Mouse (Mus musculus): ENCODE measurements around the gene Rapgef4. TPM values are rescaled to one million over a fixed set of nuclear protein-coding genes. Genes with fewer than 3 reads are reported as not detected.
A peak's percentile ranks its signal among the peaks of the same experiment; 100 is the strongest.

Gene Rapgef4
- polyA plus RNA-seq, 1 experiment from 2014 or later, result 4.4 TPM

DNA sequence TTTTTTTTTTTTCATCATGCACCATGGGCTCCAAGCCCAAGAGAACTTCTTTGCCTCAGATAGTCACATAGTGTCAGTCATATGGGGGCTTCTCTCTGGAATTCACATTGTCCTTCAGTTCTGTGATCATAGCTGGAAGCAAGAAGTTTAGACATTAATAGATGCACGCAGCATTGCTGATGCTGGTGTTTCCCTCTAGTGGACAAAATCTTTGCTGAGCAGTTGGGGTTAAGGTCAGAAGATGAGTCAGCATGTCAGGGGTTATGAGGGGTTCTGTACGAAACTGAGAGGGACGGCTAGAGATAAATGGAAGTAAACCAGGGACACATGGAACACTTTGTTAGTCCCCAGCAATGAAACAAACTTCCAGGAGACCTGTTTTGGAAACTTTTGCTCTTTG is 216.0 kb downstream of the Rapgef4 start:
- Histone ChIP-seq H3K9ac (replicated peaks; ENCODE audit: low read depth, low read length) (no peak overlapping the region), H3K4me2 (replicated peaks; ENCODE audit: low read depth, low read length) (no peak overlapping the region), H3K36me3 (ENCODE audit: control insufficient read depth, insufficient read depth, low read length) (no peaks in the 10 kb centered on the region), H3K4me1 (ENCODE audit: control insufficient read depth, insufficient read depth, low read length) (no peaks in the 10 kb centered on the region), H3K27ac (ENCODE audit: low read length) (no peak overlapping the region), H3K9me3 (ENCODE audit: control insufficient read depth, low read depth, low read length) (no peaks in the 10 kb centered on the region), H3K4me3 (ENCODE audit: low read depth, low read length) (no peak overlapping the region), H3K27me3 (ENCODE audit: control insufficient read depth, insufficient read depth, low read length) (no peaks in the 10 kb centered on the region)
- 31% methylated on average over 3 of the region's 3 CpGs for WGBS
- ATAC-seq (ENCODE audit: insufficient number of reproducible peaks, insufficient read depth, low FRiP score, low read depth), result no peak

DNA sequence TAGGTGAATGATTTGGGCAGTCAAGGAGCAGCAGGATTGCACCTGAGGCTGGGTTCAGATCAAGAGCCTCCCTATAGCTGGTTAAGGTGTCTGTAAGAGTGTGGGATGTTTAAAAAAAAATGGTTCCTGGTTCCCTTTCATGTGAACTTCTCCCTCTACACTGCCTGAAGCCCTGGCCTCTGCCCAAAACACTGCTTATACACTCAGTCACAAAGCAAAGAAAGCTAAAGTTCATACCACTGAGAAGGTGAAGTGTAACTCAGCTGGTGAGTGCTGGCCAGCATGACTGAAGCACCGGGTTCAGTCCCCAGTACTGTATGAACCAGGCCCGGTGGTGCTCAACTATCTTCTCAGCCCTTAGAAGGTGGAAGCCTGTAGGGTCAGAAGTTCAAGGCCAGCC is 218.4 kb downstream of the Rapgef4 start:
- H3K4me1 ChIP-seq (ENCODE audit: control insufficient read depth, insufficient read depth, low read length), result peaks cover 7% of the 10 kb centered on the region; the same call in 1 of the 2 replicates
- H3K36me3 ChIP-seq (ENCODE audit: control insufficient read depth, insufficient read depth, low read length), result no peaks in the 10 kb centered on the region
- H3K4me3 ChIP-seq (ENCODE audit: low read depth, low read length), result no peak overlapping the region
- H3K27me3 ChIP-seq (ENCODE audit: control insufficient read depth, insufficient read depth, low read length), result no peaks in the 10 kb centered on the region
- no peaks in the 10 kb centered on the region for H3K9me3 ChIP-seq (ENCODE audit: control insufficient read depth, low read depth, low read length)
- H3K27ac ChIP-seq (ENCODE audit: low read length), result no peak overlapping the region
- no peak overlapping the region for H3K4me2 ChIP-seq (replicated peaks; ENCODE audit: low read depth, low read length)
- no peak overlapping the region for H3K9ac ChIP-seq (replicated peaks; ENCODE audit: low read depth, low read length)
- no peak for ATAC-seq (ENCODE audit: insufficient number of reproducible peaks, insufficient read depth, low FRiP score, low read depth)
- 77% methylated on average over 2 of the region's 2 CpGs for WGBS

DNA sequence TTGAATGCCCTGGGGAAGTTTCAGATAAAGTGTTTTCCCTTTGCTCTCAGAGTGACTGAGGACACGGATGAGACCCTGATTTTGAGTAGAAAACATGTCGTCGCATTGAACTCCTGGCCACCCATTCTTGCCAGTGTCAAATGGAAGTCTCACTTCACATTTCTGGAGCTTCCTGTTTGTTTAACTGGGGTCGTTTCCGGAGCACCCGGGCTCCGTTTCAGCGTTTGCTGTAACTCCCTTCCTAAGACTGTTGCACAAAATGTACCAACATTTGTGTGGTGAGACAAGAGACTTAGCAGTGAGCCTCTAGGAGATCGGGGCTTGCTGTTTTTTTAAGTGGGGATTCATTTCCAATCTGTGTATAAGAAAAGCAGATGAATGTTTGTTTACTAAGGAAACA is 220.5 kb downstream of the Rapgef4 start:
- Histone ChIP-seq H3K9me3 (ENCODE audit: control insufficient read depth, low read depth, low read length) (no peaks in the 10 kb centered on the region), H3K4me3 (ENCODE audit: low read depth, low read length) (no peak overlapping the region), H3K4me1 (ENCODE audit: control insufficient read depth, insufficient read depth, low read length) (peaks cover 7% of the 10 kb centered on the region; the same call in 1 of the 2 replicates), H3K4me2 (replicated peaks; ENCODE audit: low read depth, low read length) (no peak overlapping the region), H3K9ac (replicated peaks; ENCODE audit: low read depth, low read length) (no peak overlapping the region), H3K27me3 (ENCODE audit: control insufficient read depth, insufficient read depth, low read length) (no peaks in the 10 kb centered on the region), H3K27ac (ENCODE audit: low read length) (no peak overlapping the region), H3K36me3 (ENCODE audit: control insufficient read depth, insufficient read depth, low read length) (no peaks in the 10 kb centered on the region)
- ATAC-seq (ENCODE audit: insufficient number of reproducible peaks, insufficient read depth, low FRiP score, low read depth), result no peak
- 31% methylated on average over 9 of the region's 9 CpGs for WGBS

DNA sequence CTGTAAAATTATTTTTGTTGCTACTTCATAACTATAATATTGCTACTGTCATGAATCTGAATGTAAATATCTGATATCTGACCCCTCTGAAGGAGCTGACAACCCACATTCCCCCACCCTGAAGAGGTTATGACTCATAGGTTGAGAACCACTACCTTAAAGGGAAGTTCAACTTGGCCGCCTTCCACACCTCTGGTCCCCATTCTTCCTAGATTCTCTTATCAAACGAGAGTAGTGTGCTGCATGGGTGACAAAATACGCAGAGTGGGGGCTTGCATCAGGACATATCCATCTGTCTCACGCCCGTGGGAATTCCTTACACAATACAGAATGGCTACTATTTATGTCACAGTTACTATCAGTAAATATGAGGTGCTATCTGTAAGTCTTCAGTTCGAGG is 221.2 kb downstream of the Rapgef4 start:
- H3K27me3 ChIP-seq (ENCODE audit: control insufficient read depth, insufficient read depth, low read length), result no peaks in the 10 kb centered on the region
- 80% methylated on average over 6 of the region's 6 CpGs for WGBS
- H3K36me3 ChIP-seq (ENCODE audit: control insufficient read depth, insufficient read depth, low read length), result no peaks in the 10 kb centered on the region
- no peak overlapping the region for H3K27ac ChIP-seq (ENCODE audit: low read length)
- H3K9me3 ChIP-seq (ENCODE audit: control insufficient read depth, low read depth, low read length), result no peaks in the 10 kb centered on the region
- H3K9ac ChIP-seq (replicated peaks; ENCODE audit: low read depth, low read length), result no peak overlapping the region
- H3K4me1 ChIP-seq (ENCODE audit: control insufficient read depth, insufficient read depth, low read length), result peaks cover 7% of the 10 kb centered on the region; the same call in 1 of the 2 replicates
- no peak for ATAC-seq (ENCODE audit: insufficient number of reproducible peaks, insufficient read depth, low FRiP score, low read depth)
- H3K4me3 ChIP-seq (ENCODE audit: low read depth, low read length), result no peak overlapping the region
- H3K4me2 ChIP-seq (replicated peaks; ENCODE audit: low read depth, low read length), result no peak overlapping the region

DNA sequence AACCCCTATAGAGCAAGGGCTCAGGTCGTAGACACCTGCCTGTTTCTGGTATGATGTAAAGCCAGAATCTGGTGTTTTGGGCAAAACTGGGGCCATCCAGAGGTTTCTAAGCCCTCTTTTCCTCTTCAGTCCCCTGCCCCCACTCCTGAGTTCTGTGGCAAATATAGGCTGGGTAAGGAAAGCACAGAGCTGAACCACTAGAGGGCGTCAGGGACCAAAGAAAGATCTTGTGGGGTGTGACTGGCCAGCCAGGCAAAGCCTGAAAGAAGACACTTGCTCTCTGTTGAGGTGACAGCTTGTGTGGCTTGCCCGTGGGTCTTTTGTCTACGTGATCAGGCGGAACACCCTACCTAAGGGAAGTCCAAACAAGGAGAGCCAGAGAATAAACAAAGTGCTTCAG is 222.6 kb downstream of the Rapgef4 start:
- ATAC-seq (ENCODE audit: insufficient number of reproducible peaks, insufficient read depth, low FRiP score, low read depth), result peak; percentile 71; the same call in 1 of the 2 replicates
- H3K4me3 ChIP-seq (ENCODE audit: low read depth, low read length), result no peak overlapping the region

DNA sequence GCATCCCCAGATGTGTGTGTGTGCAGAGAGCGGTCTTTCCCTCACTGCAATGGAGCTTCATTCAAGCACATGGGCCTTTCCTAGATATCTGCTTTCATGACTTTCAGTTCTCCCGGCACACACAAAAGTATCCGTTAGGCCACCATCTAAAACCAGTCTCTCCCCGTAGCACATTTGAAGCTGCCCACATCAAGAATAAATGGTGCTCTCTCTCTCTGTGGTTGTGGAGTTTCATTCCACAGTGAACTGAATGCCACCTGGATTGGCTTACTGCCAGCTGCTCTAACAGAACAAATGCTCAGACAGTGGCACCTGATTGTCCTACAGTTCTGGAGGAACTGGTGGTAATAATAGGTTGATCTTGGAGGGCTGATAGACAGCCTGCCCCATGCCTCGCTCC is 224.8 kb downstream of the Rapgef4 start:
- Histone ChIP-seq H3K4me1 (ENCODE audit: control insufficient read depth, insufficient read depth, low read length) (peaks cover 7% of the 10 kb centered on the region; the same call in 1 of the 2 replicates), H3K27me3 (ENCODE audit: control insufficient read depth, insufficient read depth, low read length) (no peaks in the 10 kb centered on the region), H3K36me3 (ENCODE audit: control insufficient read depth, insufficient read depth, low read length) (no peaks in the 10 kb centered on the region), H3K27ac (ENCODE audit: low read length) (no peak overlapping the region), H3K9me3 (ENCODE audit: control insufficient read depth, low read depth, low read length) (no peaks in the 10 kb centered on the region), H3K4me3 (ENCODE audit: low read depth, low read length) (no peak overlapping the region), H3K9ac (replicated peaks; ENCODE audit: low read depth, low read length) (no peak overlapping the region), H3K4me2 (replicated peaks; ENCODE audit: low read depth, low read length) (no peak overlapping the region)
- 88% methylated on average over 5 of the region's 5 CpGs for WGBS
- no peak for ATAC-seq (ENCODE audit: insufficient number of reproducible peaks, insufficient read depth, low FRiP score, low read depth)

More for the DNA sequence above, 222.6 kb downstream of the Rapgef4 start:
- no peaks in the 10 kb centered on the region for H3K27me3 ChIP-seq (ENCODE audit: control insufficient read depth, insufficient read depth, low read length)
- H3K4me2 ChIP-seq (replicated peaks; ENCODE audit: low read depth, low read length), result peak overlapping the region; percentile 38
- H3K9me3 ChIP-seq (ENCODE audit: control insufficient read depth, low read depth, low read length), result no peaks in the 10 kb centered on the region
- H3K4me1 ChIP-seq (ENCODE audit: control insufficient read depth, insufficient read depth, low read length), result peaks cover 7% of the 10 kb centered on the region; the same call in 1 of the 2 replicates
- 0 out of 2 replicates have a peak overlapping the region, but pooled peaks have one; percentile 1 for H3K9ac ChIP-seq (replicated peaks; ENCODE audit: low read depth, low read length)
- no peaks in the 10 kb centered on the region for H3K36me3 ChIP-seq (ENCODE audit: control insufficient read depth, insufficient read depth, low read length)
- no peak overlapping the region for H3K27ac ChIP-seq (ENCODE audit: low read length)
- WGBS, result 6% methylated on average over 5 of the region's 5 CpGs

DNA sequence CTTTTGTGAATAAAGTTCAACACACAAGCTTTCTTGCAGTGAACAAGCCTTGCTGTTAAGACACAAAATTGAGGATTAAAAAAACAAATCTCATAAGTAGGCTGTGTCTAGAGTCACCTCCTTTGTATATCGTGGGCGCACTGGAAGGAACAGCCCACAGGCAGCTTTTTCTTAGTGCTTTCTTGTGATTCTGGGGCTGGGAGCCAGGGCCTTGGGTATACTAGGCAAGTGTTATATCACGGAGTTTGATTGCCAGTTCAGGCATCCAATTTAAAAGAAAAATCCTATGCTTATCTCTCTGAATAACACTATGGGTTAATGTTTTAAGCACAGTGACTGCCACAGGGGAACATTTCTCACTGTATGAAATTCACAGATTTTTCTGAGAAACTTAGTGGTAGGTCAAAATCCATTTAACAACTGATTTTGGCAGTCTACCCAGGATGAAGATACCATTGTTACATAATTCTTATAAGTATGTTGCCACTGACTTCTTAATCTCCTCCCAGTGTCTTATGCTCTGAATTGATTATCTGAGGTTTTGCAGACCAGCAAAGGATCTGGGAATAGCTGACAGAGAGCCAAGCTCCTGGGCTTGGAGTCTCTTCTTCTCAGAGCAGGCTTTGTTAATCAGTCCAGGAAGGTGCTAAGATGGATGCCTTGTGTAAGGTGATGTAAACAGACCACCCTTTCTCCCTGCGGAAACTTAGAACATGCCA is 225.6 kb downstream of the Rapgef4 start:
- Histone ChIP-seq H3K4me2 (replicated peaks; ENCODE audit: low read depth, low read length) (no peak overlapping the region), H3K27ac (ENCODE audit: low read length) (no peak overlapping the region)
- 75% methylated on average over 4 of the region's 4 CpGs for WGBS

DNA sequence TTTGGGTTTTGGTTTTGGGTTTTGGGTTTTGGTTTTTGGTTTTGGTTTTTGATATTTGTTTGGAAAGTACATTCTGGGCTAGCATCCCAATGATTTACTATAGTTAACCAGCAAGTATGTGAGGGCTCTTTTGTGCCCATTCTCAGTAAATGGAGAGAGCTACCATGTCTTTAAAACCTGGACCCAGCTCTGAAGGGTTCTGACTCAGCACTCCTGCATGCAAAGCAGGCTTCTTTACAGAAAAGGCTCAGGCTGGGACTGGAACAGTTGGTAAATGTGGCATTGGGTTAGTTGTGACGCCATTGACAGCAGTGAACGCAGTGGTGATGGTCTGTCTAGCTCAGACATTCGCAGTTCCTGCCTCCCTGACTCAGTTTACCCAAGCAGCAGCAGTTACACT is 236.3 kb downstream of the Rapgef4 start:
- H3K9me3 ChIP-seq (ENCODE audit: control insufficient read depth, low read depth, low read length), result no peaks in the 10 kb centered on the region
- H3K4me2 ChIP-seq (replicated peaks; ENCODE audit: low read depth, low read length), result no peak overlapping the region
- no peaks in the 10 kb centered on the region for H3K36me3 ChIP-seq (ENCODE audit: control insufficient read depth, insufficient read depth, low read length)
- H3K4me3 ChIP-seq (ENCODE audit: low read depth, low read length), result no peak overlapping the region
- no peaks in the 10 kb centered on the region for H3K4me1 ChIP-seq (ENCODE audit: control insufficient read depth, insufficient read depth, low read length)
- H3K27ac ChIP-seq (ENCODE audit: low read length), result no peak overlapping the region
- ATAC-seq (ENCODE audit: insufficient number of reproducible peaks, insufficient read depth, low FRiP score, low read depth), result no peak
- no peaks in the 10 kb centered on the region for H3K27me3 ChIP-seq (ENCODE audit: control insufficient read depth, insufficient read depth, low read length)
- H3K9ac ChIP-seq (replicated peaks; ENCODE audit: low read depth, low read length), result no peak overlapping the region
- WGBS, result 85% methylated on average over 3 of the region's 3 CpGs

More for the DNA sequence above, 225.6 kb downstream of the Rapgef4 start:
- H3K9ac ChIP-seq (replicated peaks; ENCODE audit: low read depth, low read length), result no peak overlapping the region
- no peaks in the 10 kb centered on the region for H3K27me3 ChIP-seq (ENCODE audit: control insufficient read depth, insufficient read depth, low read length)
- H3K4me3 ChIP-seq (ENCODE audit: low read depth, low read length), result no peak overlapping the region
- no peak for ATAC-seq (ENCODE audit: insufficient number of reproducible peaks, insufficient read depth, low FRiP score, low read depth)
- H3K9me3 ChIP-seq (ENCODE audit: control insufficient read depth, low read depth, low read length), result no peaks in the 10 kb centered on the region
- no peaks in the 10 kb centered on the region for H3K36me3 ChIP-seq (ENCODE audit: control insufficient read depth, insufficient read depth, low read length)
- peaks cover 7% of the 10 kb centered on the region; the same call in 1 of the 2 replicates for H3K4me1 ChIP-seq (ENCODE audit: control insufficient read depth, insufficient read depth, low read length)

DNA sequence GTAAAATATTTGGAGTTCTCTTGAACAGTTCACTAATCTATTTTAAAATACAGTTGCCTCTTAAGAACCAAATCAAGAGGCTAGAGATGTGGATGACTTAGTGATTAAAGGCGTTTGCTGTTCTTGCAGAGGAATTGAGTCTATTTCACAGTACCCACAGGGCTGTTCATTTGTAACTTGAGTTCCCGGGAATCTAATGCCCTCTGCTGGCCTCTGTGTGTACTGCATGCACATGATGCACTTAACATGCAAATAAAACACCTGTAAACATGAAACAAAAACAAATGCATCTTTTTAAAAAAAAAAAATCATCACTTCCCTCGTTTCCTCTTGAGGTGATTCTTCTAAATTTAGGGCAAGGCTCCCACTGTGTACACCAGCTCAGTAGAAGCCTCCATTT is 238.9 kb downstream of the Rapgef4 start:
- 32% methylated on average over 3 of the region's 3 CpGs for WGBS

More for the DNA sequence above, 238.9 kb downstream of the Rapgef4 start:
- H3K27ac ChIP-seq (ENCODE audit: low read length), result no peak overlapping the region
- H3K27me3 ChIP-seq (ENCODE audit: control insufficient read depth, insufficient read depth, low read length), result no peaks in the 10 kb centered on the region
- ATAC-seq (ENCODE audit: insufficient number of reproducible peaks, insufficient read depth, low FRiP score, low read depth), result no peak
- H3K9ac ChIP-seq (replicated peaks; ENCODE audit: low read depth, low read length), result no peak overlapping the region
- no peak overlapping the region for H3K4me3 ChIP-seq (ENCODE audit: low read depth, low read length)
- no peaks in the 10 kb centered on the region for H3K4me1 ChIP-seq (ENCODE audit: control insufficient read depth, insufficient read depth, low read length)
- no peak overlapping the region for H3K4me2 ChIP-seq (replicated peaks; ENCODE audit: low read depth, low read length)
- H3K36me3 ChIP-seq (ENCODE audit: control insufficient read depth, insufficient read depth, low read length), result no peaks in the 10 kb centered on the region
- no peaks in the 10 kb centered on the region for H3K9me3 ChIP-seq (ENCODE audit: control insufficient read depth, low read depth, low read length)
